Mouse (Mus musculus) MEL-GATA-1-ER (cell line): ENCODE measurements around the gene Gm21981.

Experiments
- DNase-seq: peaks from one replicate; pipeline ENCODE4 v3.0.0-alpha.2; 2012; ENCODE audit warnings: low read depth; ENCODE audit errors: extremely low read depth

Gene Gm21981

DNA sequence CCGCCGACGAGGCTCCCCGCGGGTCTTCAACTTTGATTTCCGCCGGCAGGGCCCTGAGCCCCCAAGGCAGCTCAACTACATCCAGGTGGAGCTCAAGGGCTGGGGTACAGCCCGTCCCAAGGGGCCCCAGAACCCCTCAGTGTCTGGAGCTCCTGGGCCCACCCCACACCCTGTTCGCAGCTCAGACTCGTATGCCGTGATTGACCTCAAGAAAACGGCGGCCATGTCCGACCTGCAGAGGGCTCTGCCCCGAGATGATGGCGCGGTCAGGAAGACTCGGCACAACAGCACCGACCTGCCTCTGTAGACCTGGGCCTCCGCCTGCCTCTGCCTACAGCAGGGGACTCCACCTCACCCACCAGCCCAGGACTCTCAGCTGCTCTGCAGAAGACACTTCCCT, 9.3 kb upstream of the Gm21981 start:
- no peak for DNase-seq

DNA sequence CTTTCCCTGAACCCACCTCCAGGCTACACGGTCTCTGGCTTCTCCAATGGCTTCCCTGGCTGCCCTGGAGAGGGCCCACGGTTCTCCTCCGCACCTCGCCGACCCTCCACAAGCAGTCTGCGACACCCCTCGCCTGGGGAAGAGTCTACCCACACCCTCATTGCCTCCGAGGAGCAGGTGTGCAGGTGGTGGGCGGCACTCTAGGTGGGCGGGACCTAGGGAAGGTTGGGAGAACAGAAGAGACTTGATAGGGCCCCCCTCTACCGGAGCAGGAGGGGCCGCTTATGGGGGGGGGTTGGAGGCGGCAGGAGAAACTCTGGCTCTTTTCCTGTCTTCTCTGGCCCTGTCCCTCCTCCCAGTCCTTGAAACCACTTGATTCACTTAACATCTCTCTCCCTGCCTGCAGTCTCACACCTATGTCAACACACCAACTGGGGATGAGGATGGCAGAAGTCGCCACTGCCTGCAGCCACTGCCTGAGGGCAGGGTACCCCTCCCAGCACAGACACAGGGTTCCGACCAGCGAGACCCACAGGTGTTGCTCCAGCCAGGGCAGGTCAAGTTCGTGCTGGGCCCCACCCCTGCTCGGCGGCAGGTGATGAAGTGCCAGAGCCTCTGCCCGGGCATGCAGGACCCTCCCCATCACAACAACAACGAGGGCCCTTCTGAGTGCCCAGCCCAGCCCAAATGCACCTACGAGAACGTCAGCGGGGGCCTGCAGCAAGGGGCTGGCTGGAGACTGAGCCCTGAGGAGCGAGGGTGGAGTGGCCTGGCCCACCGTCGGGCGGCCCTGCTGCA, 8.5 kb upstream of the Gm21981 start:
- no peak for DNase-seq

DNA sequence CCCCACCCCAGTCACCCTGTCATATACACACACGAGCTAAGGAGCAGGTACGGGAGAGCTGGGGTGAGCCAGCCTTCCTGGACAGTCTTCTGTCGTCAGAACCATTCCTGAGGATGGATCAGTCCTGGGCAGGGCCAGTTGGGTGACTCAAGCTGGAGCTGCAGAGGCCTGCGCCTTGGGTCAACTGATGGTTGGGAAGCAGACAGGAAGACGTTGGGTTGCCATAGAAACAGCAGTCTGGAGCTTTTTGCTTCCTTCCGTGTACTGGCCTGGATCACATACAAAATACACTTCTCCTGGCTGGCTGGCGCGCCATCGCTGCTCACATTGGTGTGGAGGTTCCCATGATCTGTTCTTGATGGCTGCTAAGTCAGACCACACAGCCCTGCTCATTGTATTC, 7.5 kb upstream of the Gm21981 start:
- DNase-seq: no peak

DNA sequence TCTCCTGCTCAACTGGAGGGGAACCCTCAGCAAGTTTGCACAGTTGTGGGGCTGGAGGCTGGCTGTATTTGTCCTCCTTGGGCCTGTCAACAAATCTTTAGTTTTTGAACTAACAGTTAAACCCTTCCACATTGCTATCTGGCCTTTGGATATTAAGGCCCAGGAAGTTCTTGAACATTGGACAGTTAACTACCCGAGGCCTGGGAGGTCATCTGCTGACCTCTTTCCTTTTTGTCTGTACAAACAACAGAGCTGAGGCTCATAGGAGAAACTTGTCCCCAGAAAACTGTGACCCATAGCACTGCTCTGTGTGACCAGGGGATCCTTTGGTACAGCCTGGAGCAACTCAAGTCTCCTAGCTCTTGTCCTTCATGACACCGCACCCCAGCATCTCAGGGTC, 4.8 kb upstream of the Gm21981 start:
- no peak for DNase-seq

DNA sequence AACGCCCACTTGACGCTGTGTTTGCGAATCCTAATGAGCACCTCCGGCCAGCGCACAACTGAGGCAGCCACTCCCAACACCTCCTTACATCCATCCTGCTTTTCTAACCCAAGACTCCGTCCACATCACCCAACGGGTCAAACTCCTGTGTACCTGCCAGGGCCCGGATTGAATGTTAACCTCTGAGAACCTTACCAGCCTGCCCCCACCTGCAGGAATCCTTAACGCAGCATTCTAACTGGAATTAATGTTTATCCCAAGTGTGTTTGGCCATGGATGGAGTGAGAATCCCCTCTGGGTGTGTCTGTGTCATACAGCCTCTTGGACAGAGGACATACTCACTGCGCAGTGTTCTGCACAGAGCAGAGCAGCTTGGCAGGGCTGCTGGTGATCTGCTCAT, 3.9 kb upstream of the Gm21981 start:
- no peak for DNase-seq

DNA sequence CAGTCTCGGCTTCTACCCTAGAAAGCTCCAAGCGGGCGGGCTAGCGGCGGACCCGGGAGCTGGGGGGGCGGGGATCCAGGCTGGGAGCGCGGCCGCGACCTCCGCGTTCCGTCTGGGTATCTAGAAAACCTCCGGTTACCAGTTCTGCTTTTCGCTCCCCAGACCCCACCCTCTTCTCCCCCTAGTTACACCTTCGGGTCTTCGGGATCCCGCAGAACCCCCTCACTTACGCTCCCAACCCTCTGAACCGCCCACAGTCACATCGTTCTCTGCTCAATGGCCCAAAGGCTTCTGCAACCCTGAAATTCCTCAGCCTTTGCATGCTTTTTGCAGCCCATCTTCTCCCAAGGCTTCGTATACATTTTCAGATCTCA, 1.1 kb upstream of the Gm21981 start:
- no peak for DNase-seq

DNA sequence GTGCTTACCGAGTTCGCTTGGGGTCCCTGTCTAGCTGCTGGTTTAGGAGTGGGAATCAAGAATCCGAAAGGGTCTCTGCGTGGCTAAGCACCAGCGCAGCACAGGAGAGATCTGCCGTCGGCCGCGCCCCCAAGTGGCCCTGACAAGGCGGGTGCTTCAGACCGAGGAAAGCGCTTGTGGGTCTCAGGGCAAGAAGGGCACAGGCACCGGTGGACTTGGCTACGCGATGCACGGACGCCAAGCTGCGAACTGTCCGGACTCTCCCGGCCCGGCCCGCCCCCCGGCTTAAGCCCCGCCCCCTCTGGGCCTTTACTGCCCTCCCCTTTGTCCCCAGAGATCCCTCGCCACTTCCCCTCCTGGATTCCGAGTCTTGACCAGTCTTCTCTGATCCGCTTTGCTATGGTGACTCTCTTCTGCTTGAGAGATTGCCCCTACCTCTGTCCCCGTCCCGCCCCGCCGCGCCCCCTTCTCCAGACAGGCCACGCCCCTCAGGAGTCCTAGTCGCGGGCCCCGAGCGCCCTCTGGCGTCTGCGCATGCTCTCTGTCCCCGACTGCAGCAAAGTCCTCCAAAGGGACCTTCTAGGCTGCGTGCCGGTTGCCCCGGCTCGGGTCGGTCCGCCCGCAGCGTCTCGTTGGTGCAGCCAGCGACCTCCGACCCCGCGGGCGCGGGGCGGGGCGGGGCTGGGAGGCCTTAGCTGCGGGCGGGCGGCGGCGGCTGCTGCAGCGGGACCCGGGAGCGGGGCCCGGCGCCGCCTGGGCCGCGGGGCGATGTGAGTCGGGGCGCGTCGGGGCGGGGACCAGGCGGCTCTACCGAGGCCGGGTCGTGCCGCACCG, 465 bp upstream of the Gm21981 start, which contains the start of gene Prickle4:
Gene Prickle4, minus strand, starts transcription at position 234 of the 834 bp plus-strand sequence.
- peak; percentile 66 for DNase-seq

DNA sequence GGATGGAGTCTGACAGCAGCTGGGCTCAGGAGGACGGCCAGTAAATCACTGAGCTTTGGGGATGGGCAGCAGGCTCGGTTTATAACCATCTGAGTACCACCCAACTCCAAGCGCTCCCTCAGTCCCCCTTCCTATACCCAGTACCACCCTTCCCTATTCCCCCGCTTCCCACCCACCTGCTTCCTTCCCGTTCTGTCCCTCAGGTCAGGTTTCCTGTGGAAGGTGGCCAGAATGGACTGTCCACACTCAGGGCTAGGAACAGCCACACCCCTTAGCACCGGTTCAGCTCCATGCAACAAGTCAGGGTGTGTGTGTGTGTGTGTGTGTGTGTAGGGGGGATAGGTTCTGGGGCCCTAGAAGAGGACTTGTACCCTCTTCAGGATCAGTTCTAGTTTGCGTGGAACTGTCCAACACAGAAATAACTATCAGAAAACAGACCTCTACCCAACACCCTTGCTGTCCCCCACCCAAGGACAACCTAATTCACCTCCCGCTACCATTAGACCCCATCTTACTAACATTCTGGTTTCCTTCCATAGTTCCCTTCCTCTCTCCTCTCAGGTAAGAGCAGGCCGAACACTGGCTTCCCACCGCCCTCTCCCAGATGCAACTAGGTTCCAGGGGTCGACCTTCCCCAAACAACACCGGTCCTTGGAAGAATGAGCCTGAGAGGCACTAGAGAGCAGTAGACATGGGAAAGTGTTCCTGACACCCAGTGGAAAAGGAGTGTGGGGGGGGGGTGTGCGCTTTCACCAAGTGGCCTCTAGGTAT, 399 bp downstream of the Gm21981 start:
- no peak for DNase-seq

DNA sequence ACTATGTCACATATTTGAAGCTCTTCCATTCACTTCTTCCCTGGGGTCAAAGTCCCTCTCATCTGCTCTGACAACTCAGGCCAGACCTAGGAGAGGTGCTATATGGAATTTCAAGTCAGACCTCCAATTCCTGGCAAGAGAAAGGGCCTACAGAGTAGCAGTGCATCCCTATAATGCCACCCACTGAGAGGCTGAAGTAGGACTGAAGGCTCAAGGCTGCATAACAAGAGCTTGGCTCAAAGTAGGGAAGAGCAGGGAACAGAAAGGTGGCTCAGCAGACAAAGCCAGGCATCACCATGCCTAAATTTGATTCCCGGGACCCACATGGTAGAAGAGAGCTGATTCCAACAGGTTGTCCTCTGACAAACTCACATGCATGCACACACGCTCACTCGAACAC, 2.6 kb downstream of the Gm21981 start:
- DNase-seq: no peak

DNA sequence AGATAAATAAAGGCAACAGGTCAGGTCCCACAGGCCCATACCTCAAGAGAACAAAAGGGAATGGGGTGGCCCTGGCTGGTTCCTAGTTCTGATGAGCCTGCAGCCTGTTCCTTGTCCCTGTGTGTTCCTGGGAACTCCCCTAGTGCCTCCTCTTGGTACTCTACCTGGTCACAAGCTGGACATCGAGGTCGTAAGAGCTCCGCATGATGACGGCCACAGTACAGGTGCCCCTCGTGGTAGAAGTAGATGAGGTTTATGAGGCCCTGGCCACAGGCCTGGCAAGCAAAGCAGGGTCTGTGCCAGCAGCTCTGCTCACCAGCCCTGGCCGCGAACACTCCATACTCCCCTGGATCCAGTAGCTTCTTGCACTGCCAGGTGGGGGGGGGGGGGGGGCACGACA, 4.4 kb downstream of the Gm21981 start:
- DNase-seq: no peak

DNA sequence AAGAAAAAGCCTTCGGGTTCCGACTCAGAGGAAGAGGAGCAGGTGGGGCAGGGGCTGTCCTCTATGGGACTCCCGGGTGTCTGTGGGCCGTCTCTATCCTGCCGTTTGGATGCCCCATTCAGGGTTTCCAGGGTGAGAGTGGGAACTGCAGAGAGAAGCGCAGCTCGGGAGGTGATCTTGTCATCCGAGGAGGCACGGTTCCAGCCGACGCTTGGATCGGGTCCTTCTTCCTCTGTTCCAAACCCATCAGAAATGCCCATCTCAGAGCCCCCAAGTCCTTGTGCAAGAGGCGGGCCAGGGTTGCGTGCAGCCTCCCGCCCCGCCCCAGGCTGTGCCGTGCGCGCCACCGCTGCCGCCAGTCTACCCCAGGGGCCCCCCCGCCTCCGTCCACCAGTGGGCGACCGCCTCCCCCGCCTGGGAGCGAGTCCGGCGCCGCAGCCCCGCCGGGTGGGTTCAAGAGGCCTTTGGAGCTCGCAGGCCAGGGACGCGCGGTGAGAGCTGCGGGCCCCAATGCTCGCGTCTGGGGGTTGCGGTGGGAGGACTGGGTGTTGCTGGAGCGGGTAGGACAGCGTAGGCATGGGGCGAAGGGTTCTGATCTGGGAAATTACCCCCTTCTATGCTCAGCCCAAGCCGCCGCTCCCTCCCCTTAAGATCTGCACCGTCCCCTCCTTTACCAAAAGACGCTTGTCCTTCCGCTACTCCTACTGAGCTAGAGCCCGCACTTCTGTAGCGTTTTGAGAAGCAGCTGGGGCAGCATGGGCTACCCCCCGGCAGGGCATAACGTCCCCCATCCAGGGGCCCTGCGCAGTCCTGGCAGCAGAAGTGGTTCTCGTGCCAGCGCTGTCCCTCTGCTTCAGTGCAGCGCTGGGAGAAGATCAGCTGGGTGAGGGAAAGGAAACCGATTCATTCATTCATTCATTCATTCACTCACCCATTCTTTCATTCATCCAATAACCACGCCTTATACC, 5.4 kb downstream of the Gm21981 start, which contains the start of gene Frs3:
Gene Frs3, plus strand, starts transcription at position 423 of the 968 bp plus-strand sequence.
- peak; percentile 39 for DNase-seq

DNA sequence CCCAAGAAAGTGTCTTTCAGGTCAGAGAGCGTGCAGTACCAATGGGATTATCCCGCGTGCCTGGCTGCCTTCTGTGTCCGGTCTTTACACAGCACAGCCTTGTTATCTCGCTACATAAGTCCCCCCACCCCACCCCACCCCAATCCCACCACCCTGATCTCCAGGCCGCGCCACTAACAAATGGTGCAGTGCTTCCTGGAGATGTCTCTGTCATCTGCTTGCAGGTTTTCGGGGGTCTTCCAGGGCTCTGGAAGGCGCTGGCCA, 6.0 kb downstream of the Gm21981 start, which contains the start of gene Tomm6:
Gene Tomm6, minus strand, starts transcription at position 43 of the 264 bp plus-strand sequence.
- DNase-seq: no peak

DNA sequence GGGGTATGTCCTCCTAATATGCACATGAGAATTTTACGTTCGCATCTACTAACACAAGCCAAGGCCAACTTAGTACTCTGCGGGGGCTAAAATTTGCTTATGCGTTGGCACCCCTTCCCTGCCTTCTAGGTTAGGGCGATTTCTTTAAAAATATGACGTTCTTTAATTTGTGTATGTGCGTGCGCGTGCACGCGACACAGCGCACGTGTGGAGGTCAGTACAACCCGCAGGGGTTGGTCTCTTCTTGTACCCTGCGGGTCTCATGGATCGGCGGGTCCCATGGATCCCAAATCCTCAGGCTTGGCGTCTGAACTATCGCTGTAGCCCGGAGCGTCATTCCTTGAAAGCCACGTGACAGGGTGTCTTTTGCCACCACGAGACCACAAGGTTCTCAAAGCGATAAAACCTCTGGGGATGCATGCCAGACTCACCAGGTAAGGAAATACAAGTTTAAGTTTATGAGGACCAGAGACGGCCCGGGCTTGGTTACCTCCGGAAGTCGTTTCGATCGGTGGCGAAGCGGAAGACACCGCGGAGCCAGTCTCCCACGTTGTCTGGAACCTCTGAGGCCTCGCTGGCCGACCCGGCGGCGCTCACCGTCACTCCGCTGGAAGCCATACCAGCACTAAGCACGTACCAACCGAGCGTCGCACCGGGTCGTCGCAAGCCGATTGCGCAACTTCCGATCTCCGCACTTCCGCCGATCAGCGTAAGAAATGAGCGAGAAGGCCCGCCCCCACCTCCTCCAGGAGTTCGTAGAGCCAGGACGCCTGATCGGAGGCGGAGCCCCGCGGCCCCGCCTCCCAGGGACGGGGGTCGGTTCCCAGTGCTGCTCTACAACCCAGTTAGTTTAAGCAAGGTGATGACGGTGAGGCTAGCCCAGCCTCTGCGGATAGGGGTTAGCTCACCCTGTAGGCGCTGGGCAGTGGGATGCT, 6.6 kb downstream of the Gm21981 start:
- DNase-seq: peak; percentile 96

DNA sequence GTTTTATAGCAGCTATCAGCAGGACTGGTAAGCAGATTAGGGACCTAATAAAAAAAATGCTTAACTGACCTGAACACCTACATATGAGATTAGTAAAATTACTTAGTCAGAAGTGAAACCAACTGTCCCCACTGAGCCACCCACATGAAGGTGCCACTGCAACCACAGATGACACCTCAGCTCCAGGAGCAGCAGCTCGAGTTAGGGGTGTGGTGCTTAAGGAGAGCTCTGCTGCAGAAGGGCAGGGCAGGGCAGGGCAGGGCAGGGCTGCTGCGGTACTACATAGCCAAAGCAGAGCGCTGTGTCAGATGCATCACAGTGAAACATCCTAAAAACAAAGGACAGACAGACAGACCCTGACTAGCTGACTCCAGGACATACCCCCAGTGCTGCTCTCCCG, 11.4 kb downstream of the Gm21981 start:
- DNase-seq: no peak

DNA sequence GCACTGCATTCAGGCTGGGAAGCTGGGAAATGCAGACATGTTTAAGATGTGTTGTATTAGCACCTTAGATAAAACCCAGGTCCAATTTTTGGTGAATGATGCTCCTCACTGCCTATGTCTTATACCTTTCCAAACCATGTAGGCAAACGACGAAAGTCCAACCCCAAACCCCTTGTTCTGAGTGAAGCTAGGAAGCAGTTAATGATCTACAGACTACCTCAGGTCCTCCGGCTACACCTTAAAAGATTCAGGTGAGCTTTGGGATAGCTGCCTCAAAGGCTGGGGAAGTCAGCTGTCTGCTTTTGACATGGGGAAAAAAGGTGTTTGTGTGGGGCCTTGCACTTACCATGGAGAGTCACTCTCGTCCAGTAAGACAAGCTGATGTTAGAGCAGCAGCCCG, 15.6 kb downstream of the Gm21981 start:
- DNase-seq: no peak

DNA sequence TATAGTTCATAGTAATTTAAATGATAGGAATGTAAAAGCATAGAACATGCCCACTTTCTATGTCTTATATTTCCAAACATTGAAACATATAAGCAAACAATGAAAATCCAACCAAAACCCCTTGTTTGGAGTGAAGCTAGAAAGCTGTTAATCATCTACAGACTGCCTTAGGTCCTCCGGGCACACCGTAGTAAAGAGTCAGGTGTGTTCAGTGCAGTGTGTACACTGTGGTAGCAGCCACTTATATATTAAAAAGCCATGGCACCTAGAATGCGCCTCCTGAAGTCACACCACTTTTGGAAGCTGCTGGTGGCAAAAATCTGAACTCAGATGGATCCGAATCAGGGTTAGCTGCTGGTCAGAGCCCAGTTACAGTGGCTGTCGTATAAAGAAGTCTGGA, 16.0 kb downstream of the Gm21981 start:
- no peak for DNase-seq

DNA sequence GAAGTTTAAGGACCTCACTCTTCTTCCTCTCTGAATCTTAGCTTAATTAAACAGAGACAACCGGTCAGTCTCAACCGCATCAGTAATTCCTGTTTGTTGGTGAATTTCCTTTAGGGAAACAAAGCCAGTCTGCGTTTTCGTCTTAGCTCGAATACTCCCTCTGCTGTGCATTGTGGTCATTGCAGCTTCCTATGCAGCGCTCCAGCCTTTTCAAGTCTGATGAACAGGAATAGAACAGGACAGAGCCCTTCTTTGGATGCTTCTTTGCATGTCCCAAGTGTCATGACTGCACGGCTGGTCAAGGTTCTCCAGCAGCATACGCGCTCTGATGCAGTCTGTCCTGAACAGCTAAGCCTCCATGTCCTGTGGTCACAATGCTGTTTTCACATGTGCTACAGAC, 17.7 kb downstream of the Gm21981 start:
- no peak for DNase-seq

DNA sequence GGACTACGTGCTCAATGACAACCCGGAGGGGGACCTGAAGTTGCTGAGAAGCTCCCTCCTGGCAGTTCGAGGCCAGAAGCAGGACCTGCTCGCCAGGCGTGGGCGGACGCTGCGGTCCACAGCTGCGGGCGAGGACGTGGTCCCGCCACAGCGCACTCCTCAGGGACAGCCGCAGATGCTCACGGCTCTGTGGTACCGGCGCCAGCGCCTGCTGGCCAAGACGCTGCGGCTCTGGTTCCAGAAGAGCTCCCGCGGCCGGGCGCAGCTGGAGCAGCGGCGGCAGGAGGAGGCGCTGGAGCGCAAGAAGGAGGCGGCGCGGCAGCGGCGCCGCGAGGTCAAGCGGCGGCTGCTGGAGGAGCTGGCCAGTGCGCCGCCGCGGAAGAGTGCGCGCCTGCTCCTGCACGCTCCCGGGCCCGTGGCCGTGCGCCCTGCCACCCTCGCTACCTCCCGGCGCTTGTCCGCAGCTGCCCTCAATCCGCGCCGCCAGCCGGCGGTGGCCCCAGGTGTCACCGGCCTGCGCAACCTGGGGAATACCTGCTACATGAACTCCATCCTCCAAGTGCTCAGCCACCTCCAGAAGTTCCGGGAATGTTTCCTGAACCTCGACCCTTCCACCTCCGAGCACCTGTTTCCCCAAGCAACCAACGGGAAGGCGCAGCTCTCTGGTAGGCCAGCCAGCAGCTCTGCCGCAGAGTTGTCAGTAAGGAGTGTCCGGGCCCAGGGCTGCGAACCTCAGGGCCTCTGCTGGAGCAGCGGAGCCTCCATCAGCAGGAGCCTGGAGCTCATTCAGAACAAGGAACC, 21.7 kb downstream of the Gm21981 start:
- DNase-seq: no peak

DNA sequence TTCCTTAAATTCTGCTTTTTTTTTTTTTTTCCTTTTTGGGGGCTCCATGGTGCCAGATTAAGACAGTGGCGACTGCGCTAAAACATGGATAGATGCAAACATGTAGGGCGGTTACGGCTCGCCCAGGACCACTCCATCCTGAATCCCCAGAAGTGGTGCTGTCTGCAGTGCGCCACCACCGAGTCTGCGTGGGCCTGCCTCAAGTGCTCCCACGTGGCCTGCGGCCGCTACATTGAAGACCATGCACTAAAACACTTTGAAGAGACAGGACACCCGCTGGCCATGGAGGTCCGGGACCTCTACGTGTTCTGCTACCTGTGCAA, 22.3 kb downstream of the Gm21981 start:
- DNase-seq: no peak
